Mouse (Mus musculus) lung, postnatal 4 days (tissue): ENCODE measurements at regions not wholly inside any gene's neighbourhood (a gene's known extent, or its start where the extent isn't known, plus 50 kb on each side); places are given as distances from the start of the nearest gene placed in this dataset.
A peak's percentile ranks its signal among the peaks of the same experiment; 100 is the strongest.

Source experiments
- DNase-seq, 2 experiments: peaks; one replicate each; pipeline ENCODE4 v3.0.0; 2021

- no peak for DNase-seq
Observed at GRCm38 (mm10) chr2:117825088-117825487, 286.6 kb upstream of the Thbs1 start.

- DNase-seq, result no peak
Observed at GRCm38 (mm10) chr2:117827278-117827677, 284.4 kb upstream of the Thbs1 start.

GRCm38 (mm10) chr2:117838387-117838786 lies 273.3 kb upstream of the Thbs1 start:
- DNase-seq, result peak; percentile 39 to 59

- DNase-seq, result no peak
Observed at GRCm38 (mm10) chr2:117840406-117840805, 271.3 kb upstream of the Thbs1 start.

- no peak for DNase-seq
Observed at GRCm38 (mm10) chr2:117842309-117842986, 269.2 kb upstream of the Thbs1 start.

GRCm38 (mm10) chr2:117852442-117852841 lies 259.2 kb upstream of the Thbs1 start:
- no peak for DNase-seq

DNA sequence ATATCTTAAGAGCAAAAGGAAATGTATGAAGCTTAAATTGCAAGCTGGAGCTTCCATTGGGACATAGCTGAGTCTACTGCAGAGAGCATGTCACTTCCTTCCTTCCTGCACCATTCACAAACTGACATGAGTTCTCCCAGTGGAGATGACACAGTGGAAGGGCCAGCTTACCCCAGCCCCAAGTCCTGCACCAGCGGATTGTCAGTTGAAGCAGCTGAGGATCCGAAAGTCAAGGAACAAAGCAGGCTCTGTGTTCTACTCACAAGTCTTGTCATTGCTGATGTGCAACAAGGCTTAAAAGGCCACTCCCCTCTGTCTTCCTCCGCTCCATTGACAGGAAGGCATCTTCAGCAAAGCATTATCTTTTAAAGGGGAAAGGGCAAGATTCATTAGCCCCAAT lies 249.4 kb upstream of the Thbs1 start:
- DNase-seq, result no peak

DNA sequence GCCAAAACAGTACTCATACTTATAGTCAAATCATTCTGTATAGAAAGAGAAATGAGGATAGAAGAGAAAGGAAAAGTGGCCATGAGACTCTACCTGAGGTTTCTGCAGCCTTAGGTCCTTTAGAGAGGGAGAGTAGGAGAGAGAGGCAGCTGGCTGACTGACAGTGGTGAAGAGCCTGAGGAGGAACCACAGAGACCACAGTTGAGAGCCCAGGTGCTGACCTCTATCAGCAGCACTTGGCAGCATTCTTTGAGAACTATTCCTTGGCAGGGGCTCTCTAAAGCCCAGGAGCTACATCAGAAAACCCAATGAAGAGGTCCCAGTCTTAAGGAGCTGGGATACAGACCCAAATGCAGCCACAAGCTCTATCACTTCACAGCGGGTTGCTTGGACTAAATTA lies 246.6 kb upstream of the Thbs1 start:
- DNase-seq, result no peak

GRCm38 (mm10) chr2:117866946-117867345 lies 244.7 kb upstream of the Thbs1 start:
- DNase-seq, result no peak

DNA sequence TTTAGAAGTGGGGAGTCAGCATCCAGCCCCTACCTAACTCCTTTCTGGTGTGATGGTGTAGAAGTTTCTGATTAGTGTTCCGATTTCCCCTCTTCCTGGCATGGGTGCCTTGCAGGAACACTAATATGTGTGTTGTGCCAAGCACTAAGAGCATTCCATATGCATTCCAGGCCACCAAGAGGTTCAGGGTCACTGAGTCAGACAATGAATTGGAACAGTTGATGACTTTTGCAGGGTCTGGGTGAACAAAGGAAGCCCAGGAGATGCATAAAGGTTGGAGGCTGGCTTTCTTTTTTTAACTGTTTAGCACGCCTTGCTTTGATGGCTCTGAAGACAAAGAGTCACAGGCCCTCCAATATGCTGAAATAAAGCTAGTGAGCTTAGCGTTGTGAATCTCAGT lies 244.3 kb upstream of the Thbs1 start:
- DNase-seq, result no peak

DNA sequence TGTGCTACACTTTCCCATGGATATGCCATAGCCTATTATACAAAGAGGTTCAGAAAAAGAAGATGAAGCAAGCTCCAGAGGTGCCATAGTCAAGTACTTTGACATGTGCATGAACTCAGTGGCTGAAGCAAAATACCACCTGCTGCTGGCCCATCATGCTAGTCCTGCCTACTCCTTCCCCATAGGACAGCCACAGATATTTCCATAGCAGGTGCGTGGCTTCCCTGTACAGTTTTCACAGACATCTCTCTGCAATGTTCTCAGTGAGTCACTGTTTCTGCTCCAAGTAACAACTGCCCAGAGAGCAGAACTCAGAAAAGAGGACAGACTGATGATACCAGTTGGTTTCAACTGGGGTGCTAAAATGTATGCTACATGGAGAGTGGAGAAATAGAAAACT lies 242.8 kb upstream of the Thbs1 start:
- no peak for DNase-seq

DNA sequence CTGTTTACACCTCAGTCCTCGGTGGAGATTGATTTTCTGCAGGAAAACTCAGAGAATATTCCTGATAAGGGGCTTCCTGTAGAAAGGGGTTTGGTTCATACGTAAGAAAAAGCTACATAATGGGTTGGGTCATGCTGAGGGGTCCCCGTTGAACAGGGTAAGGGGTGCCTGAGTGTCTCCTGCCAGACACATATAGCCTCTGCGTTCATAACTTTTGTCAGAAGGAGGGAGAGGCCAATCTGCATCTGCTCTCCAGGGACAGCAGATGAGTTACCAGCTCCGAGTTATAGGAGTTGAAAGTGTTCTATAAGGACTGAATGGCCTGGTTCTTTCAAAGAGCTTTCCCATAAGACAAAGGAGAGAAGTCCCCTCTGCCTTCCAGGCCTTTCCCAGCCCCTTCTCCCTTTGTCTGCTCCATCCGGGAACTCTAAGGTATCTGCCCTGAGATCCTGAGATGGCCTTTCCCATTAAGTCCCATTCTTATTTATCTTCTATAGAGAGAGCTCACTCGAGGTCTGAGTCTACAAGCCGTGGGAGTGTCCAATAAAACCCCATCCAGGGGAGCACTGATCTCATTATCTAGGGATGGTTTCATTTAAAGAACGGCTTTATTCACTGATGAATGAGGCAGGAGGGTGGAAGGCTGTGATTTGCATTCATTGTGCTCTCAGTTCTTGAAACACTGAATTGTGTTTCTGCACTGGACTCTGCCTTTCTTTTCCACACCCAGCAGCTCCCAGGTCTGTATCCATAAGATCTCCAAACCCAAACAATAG lies 240.0 kb upstream of the Thbs1 start:
- no peak for DNase-seq

DNA sequence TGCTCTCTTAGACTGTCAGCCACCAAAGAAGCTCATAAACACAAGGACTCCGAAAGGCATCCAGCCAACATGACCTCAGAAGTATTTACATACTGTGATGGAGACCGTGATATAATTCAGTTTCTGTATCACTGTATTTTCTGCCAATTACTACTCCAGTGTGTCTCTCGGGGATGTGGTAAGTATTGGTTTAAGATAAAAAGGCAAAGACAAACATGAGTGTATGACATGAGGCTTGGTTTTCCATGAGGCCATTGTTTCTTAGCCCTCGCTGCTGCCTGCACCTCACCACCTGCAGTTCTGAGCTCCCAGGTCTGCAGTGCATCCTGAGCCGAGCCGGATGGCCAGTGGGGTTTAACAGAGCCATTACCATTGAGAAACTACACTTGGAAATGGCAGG lies 233.9 kb upstream of the Thbs1 start:
- DNase-seq, result peak in 1 of 2 experiments; percentile 28

DNA sequence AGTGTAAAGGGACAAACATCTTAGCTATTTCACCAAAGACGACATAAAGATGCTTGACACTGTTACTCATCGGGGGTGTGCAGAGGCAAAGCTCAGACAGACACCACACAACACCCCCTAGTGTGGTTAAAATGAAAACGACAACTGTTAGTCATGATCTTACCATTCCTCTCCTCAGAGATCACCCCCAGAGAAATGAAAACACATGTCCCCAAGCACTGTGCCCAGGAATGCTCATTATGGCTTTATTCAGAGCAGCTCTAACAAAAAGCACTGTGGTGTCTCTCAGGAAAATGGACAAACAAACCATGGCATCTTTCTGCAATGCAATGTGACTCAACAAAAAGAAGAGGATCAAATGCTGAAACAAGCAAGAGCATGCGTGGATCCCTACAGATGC lies 229.5 kb upstream of the Thbs1 start:
- no peak for DNase-seq

GRCm38 (mm10) chr2:117882890-117883289 lies 228.8 kb upstream of the Thbs1 start:
- DNase-seq, result no peak

- DNase-seq, result no peak
Observed at GRCm38 (mm10) chr2:117886516-117886915, 225.2 kb upstream of the Thbs1 start.

- DNase-seq, result no peak
Observed at GRCm38 (mm10) chr2:117901311-117901710, 210.4 kb upstream of the Thbs1 start.

DNA sequence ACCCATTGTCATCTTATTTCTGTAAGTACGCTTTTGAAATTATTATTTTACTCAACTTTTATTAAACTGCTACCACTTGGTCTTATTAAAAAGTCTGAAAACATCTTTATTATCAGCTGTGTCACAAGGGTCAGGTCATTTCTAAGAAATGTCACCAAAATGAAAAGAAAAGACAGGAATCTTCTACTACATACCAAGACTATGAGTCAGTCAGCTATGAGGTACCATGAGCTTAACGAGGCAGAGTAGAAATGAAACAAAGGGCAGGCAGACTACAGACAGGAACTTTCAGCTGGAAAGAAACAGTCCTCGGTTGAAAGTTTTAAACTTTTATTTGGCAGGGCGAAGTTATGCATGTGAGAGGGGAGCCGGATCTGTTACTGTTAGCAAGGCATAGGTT lies 208.8 kb upstream of the Thbs1 start:
- no peak for DNase-seq

DNA sequence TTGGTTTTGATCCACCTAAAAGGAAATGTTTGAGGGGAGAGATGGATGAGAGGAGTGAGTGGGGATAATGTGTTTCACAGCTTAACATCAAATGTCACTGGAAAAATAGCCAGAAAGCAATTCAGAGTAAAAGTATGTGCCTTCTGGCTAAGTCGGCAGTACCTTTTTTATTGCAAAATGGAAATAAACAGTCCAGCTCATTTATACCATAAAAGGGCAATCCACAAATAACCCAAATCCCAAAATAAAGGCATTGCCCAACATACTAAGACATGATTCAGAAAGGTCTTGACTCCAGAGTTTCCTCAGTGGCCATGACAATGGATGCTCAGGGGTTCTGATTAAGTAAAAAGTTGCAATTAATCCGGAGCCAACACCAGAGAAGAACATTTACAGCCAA lies 208.0 kb upstream of the Thbs1 start:
- DNase-seq, result no peak

DNA sequence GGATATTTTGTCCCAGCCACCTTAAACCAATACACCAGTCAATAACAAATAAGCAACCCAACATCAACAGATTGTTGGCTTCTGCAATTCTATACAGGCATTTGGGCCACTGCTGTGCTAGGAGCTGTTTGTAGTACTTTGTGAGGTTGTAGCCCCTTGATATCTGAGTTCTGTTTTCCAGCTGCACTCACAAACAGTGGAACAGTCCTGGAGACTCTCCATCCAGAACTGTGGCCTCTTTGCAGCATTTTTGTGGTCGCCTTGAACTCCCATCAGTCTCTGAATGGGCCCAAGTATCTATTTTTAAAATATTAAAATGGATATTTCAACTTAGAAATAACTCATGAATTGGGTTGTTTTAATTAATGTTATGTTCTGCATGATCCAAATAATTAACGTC lies 205.2 kb upstream of the Thbs1 start:
- DNase-seq, result no peak

GRCm38 (mm10) chr2:117910781-117911180 lies 200.9 kb upstream of the Thbs1 start:
- no peak for DNase-seq

DNA sequence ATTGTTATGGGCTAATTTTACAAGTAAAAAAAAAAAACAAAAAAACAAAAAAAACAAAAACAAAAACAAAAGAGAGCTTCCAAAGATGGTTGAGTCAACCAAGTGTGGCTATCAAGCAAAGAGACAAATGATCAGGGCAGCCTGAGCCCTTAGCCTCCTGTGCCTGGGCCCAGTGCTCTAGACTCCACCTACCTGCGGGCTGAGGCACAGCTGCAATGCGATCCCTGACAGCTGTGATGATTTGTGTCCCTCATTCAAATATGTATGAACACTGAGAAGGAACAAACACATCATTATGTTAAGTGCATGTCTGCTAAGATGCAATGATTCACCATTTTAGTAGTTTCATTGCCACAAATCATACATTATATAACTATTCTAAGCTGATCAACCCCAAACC lies 199.0 kb upstream of the Thbs1 start:
- no peak for DNase-seq

GRCm38 (mm10) chr2:117913846-117914245 lies 197.8 kb upstream of the Thbs1 start:
- peak in 1 of 2 experiments; percentile 33 for DNase-seq

GRCm38 (mm10) chr2:117915821-117916220 lies 195.9 kb upstream of the Thbs1 start:
- no peak for DNase-seq

GRCm38 (mm10) chr2:117917181-117917580 lies 194.5 kb upstream of the Thbs1 start:
- DNase-seq, result no peak
